Mouse (Mus musculus): Measurements from ENCODE around the gene Ppp1r2. TPM values are rescaled to one million over a fixed set of nuclear protein-coding genes. Genes with fewer than 3 reads are reported as not detected.

Gene Ppp1r2
- polyA plus RNA-seq, 1 experiment, result 31.7 TPM

- no peaks in the 10 kb centered on the region; the same call in 1 of the 2 replicates for H3K27me3 ChIP-seq (ENCODE audit: control insufficient read depth, insufficient read depth, low read length)
- no peaks in the 10 kb centered on the region for H3K36me3 ChIP-seq (ENCODE audit: control insufficient read depth, insufficient read depth, low read length)
- no peak overlapping the region for H3K4me3 ChIP-seq (ENCODE audit: control insufficient read depth, insufficient read depth, low read length)
- WGBS, result 80% methylated on average over 5 of the region's 5 CpGs
- no peak for DNase-seq
- TF ChIP-seq POLR2A (IDR thresholded peaks at IDR 0.05; ENCODE audit: control insufficient read depth, extremely low read depth, insufficient read depth, low read length, poor library complexity), result no peak
- TF ChIP-seq CTCF (IDR thresholded peaks at IDR 0.05; ENCODE audit: borderline replicate concordance, control insufficient read depth, extremely low read depth, insufficient read depth, low read length, poor library complexity), result no peak
- H3K4me1 ChIP-seq (replicated peaks; ENCODE audit: control insufficient read depth, insufficient read depth, low read length), result peaks cover 14% of the 10 kb centered on the region
- H3K27ac ChIP-seq (ENCODE audit: control insufficient read depth, insufficient read depth, low read length), result no peak overlapping the region
These were observed 42.4 kb downstream of the Ppp1r2 start for GRCm38 (mm10) chr16:31232491-31233166.

- Histone ChIP-seq H3K27me3 (ENCODE audit: control insufficient read depth, insufficient read depth, low read length) (no peaks in the 10 kb centered on the region; the same call in 1 of the 2 replicates), H3K4me3 (ENCODE audit: control insufficient read depth, insufficient read depth, low read length) (no peak overlapping the region), H3K4me1 (replicated peaks; ENCODE audit: control insufficient read depth, insufficient read depth, low read length) (peaks cover 14% of the 10 kb centered on the region), H3K36me3 (ENCODE audit: control insufficient read depth, insufficient read depth, low read length) (no peaks in the 10 kb centered on the region), H3K27ac (ENCODE audit: control insufficient read depth, insufficient read depth, low read length) (no peak overlapping the region)
- no peak for DNase-seq
- WGBS, result 94% methylated on average over 5 of the region's 5 CpGs
- TF ChIP-seq POLR2A (IDR thresholded peaks at IDR 0.05; ENCODE audit: control insufficient read depth, extremely low read depth, insufficient read depth, low read length, poor library complexity), result no peak
- no peak for TF ChIP-seq CTCF (IDR thresholded peaks at IDR 0.05; ENCODE audit: borderline replicate concordance, control insufficient read depth, extremely low read depth, insufficient read depth, low read length, poor library complexity)
These were observed 43.5 kb downstream of the Ppp1r2 start for GRCm38 (mm10) chr16:31231591-31231990.

GRCm38 (mm10) chr16:31227746-31228145 is 47.3 kb downstream of the Ppp1r2 start:
- TF ChIP-seq POLR2A (IDR thresholded peaks at IDR 0.05; ENCODE audit: control insufficient read depth, extremely low read depth, insufficient read depth, low read length, poor library complexity) (no peak), CTCF (IDR thresholded peaks at IDR 0.05; ENCODE audit: borderline replicate concordance, control insufficient read depth, extremely low read depth, insufficient read depth, low read length, poor library complexity) (no peak)
- Histone ChIP-seq H3K4me1 (replicated peaks; ENCODE audit: control insufficient read depth, insufficient read depth, low read length) (no peaks in the 10 kb centered on the region), H3K27ac (ENCODE audit: control insufficient read depth, insufficient read depth, low read length) (no peak overlapping the region), H3K4me3 (ENCODE audit: control insufficient read depth, insufficient read depth, low read length) (no peak overlapping the region), H3K36me3 (ENCODE audit: control insufficient read depth, insufficient read depth, low read length) (no peaks in the 10 kb centered on the region), H3K27me3 (ENCODE audit: control insufficient read depth, insufficient read depth, low read length) (no peaks in the 10 kb centered on the region)
- WGBS, result 94% methylated on average over 1 of the region's 1 CpGs
- no peak for DNase-seq

DNA sequence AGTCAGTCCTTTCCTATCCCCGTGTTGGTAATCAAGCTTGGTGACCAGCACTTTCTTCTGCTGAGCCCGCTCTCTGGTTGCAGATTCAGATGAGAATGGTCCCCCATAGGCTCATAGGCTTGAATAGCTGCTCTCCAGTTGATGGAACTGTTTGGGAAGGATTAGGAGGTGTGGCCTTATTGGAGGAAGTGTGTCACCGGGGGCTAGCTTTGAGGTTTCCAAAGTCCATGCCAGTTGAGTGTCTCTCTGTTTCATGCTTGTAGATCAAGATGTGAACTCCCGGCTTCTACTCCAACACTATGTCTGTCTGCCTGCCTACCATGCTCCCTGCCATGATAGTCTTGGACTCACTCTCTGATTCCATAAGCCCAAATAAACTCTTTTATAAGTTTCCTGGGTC is 59.8 kb downstream of the Ppp1r2 start:
- H3K27ac ChIP-seq (ENCODE audit: control insufficient read depth, insufficient read depth, low read length), result no peak overlapping the region
- TF ChIP-seq POLR2A (IDR thresholded peaks at IDR 0.05; ENCODE audit: control insufficient read depth, extremely low read depth, insufficient read depth, low read length, poor library complexity) (no peak), CTCF (IDR thresholded peaks at IDR 0.05; ENCODE audit: borderline replicate concordance, control insufficient read depth, extremely low read depth, insufficient read depth, low read length, poor library complexity) (no peak)
- 92% methylated on average over 4 of the region's 4 CpGs for WGBS
- no peaks in the 10 kb centered on the region for H3K36me3 ChIP-seq (ENCODE audit: control insufficient read depth, insufficient read depth, low read length)
- H3K4me3 ChIP-seq (ENCODE audit: control insufficient read depth, insufficient read depth, low read length), result no peak overlapping the region
- DNase-seq, result no peak
- no peaks in the 10 kb centered on the region for H3K27me3 ChIP-seq (ENCODE audit: control insufficient read depth, insufficient read depth, low read length)
- H3K4me1 ChIP-seq (replicated peaks; ENCODE audit: control insufficient read depth, insufficient read depth, low read length), result 0 out of 2 replicates have a peak, but pooled peaks cover 2% of the 10 kb centered on the region

DNA sequence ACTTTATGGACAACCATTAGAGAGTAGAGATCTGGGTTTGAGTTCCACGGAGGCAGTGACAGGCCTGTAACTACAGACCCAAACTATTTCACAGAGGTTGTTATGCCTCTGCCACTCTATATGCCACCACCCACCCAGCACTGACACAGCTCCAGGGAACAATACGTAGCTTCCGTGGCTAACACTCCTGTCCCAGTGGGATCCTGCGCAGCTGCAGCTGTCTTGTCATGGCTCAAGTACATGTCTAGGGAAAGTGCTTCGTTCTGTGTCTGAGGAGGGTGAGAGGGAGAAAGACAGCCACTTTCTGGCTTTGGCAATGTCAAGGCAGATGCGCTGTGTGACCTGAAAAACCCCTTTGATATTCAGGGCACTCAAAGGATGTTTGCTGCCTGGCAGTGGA is 61.6 kb downstream of the Ppp1r2 start:
- Histone ChIP-seq H3K4me1 (replicated peaks; ENCODE audit: control insufficient read depth, insufficient read depth, low read length) (peaks cover 9% of the 10 kb centered on the region), H3K27ac (ENCODE audit: control insufficient read depth, insufficient read depth, low read length) (no peak overlapping the region), H3K27me3 (ENCODE audit: control insufficient read depth, insufficient read depth, low read length) (no peaks in the 10 kb centered on the region), H3K4me3 (ENCODE audit: control insufficient read depth, insufficient read depth, low read length) (no peak overlapping the region), H3K36me3 (ENCODE audit: control insufficient read depth, insufficient read depth, low read length) (no peaks in the 10 kb centered on the region)
- TF ChIP-seq CTCF (IDR thresholded peaks at IDR 0.05; ENCODE audit: borderline replicate concordance, control insufficient read depth, extremely low read depth, insufficient read depth, low read length, poor library complexity) (no peak), POLR2A (IDR thresholded peaks at IDR 0.05; ENCODE audit: control insufficient read depth, extremely low read depth, insufficient read depth, low read length, poor library complexity) (no peak)
- no peak for DNase-seq
- WGBS, result 95% methylated on average over 6 of the region's 6 CpGs

GRCm38 (mm10) chr16:31211503-31211902 is 63.6 kb downstream of the Ppp1r2 start:
- no peak for TF ChIP-seq CTCF (IDR thresholded peaks at IDR 0.05; ENCODE audit: borderline replicate concordance, control insufficient read depth, extremely low read depth, insufficient read depth, low read length, poor library complexity)
- TF ChIP-seq POLR2A (IDR thresholded peaks at IDR 0.05; ENCODE audit: control insufficient read depth, extremely low read depth, insufficient read depth, low read length, poor library complexity), result no peak
- H3K36me3 ChIP-seq (ENCODE audit: control insufficient read depth, insufficient read depth, low read length), result no peaks in the 10 kb centered on the region
- no peak for DNase-seq
- H3K27me3 ChIP-seq (ENCODE audit: control insufficient read depth, insufficient read depth, low read length), result no peaks in the 10 kb centered on the region
- no peak overlapping the region for H3K4me3 ChIP-seq (ENCODE audit: control insufficient read depth, insufficient read depth, low read length)
- H3K4me1 ChIP-seq (replicated peaks; ENCODE audit: control insufficient read depth, insufficient read depth, low read length), result peaks cover 9% of the 10 kb centered on the region
- WGBS, result 91% methylated on average over 9 of the region's 9 CpGs
- H3K27ac ChIP-seq (ENCODE audit: control insufficient read depth, insufficient read depth, low read length), result no peak overlapping the region

All from thymus, adult 2 months (tissue).